Mouse (Mus musculus) liver, adult 2 months (tissue): ENCODE measurements at regions not wholly inside any gene's neighbourhood (a gene's known extent, or its start where the extent isn't known, plus 50 kb on each side); places are given as distances from the start of the nearest gene placed in this dataset.

ENCODE experiments used
- DNase-seq: peaks from one replicate; pipeline ENCODE4 v3.0.0-alpha.2; 2011; ENCODE audit warnings: low read depth, low spot score; ENCODE audit errors: extremely low read depth
- H3K27ac ChIP-seq: fragments of 200-500 bp; replicated peaks from 2 replicates; pipeline ENCODE4 v1.5.1; 2012; ENCODE audit warnings: low read depth, mild to moderate bottlenecking, control low read depth, inconsistent platforms, low read length; ENCODE audit not compliant: insufficient read depth
- H3K27me3 ChIP-seq: fragments of 200-500 bp; 2 replicates; pipeline ENCODE4 v1.6.1; 2012; ENCODE audit warnings: mild to moderate bottlenecking, moderate library complexity, low read length, inconsistent platforms; ENCODE audit not compliant: control insufficient read depth, insufficient read depth
- H3K36me3 ChIP-seq: fragments of 200-500 bp; 2 replicates; pipeline ENCODE4 v1.6.1; 2012; ENCODE audit warnings: low read length, inconsistent platforms; ENCODE audit not compliant: control insufficient read depth, insufficient read depth
- H3K4me1 ChIP-seq: fragments of 200-500 bp; 2 replicates; pipeline ENCODE4 v1.6.1; 2011; ENCODE audit warnings: low read length; ENCODE audit not compliant: control insufficient read depth, insufficient read depth
- H3K4me3 ChIP-seq: fragments of 200-500 bp; 2 replicates; pipeline ENCODE4 v1.5.1; 2011; ENCODE audit warnings: low read depth, mild to moderate bottlenecking, control low read depth, low read length, moderate library complexity; ENCODE audit not compliant: insufficient read depth
- H3K79me2 ChIP-seq: fragments of 200-500 bp; 2 replicates; pipeline ENCODE4 v1.6.1; 2012; ENCODE audit warnings: inconsistent platforms, mild to moderate bottlenecking, low read length, moderate library complexity; ENCODE audit not compliant: control insufficient read depth, insufficient read depth
- H3K9ac ChIP-seq: fragments of 200-500 bp; 2 replicates; pipeline ENCODE4 v1.6.1; 2012; ENCODE audit warnings: low read depth, mild to moderate bottlenecking, control low read depth, inconsistent platforms, low read length
- CTCF ChIP-seq: fragments of 200-500 bp; IDR thresholded peaks from 2 replicates; pipeline ENCODE4 v1.5.1; 2011; ENCODE audit warnings: low read depth, low read length, control low read depth
- POLR2A ChIP-seq: fragments of 200-500 bp; IDR thresholded peaks from 2 replicates; pipeline ENCODE4 v1.6.1; 2011; ENCODE audit warnings: low read length, control low read depth; ENCODE audit not compliant: insufficient read depth; ENCODE audit errors: extremely low read depth
- WGBS: fragments of 180-500 bp; shearing (Covaris S2); methylation state at CpG from one replicate; pipeline ENCODE4 v1.1.7; 2018; 5-methylcytosine and 5-hydroxymethylcytosine counted together

GRCm38 (mm10) chr6:135447801-135448200 lies 85.5 kb downstream of the Emp1 start:
- H3K36me3 ChIP-seq = no peaks in the 10 kb centered on the region
- no peaks in the 10 kb centered on the region for H3K79me2 ChIP-seq
- H3K27me3 ChIP-seq = no peaks in the 10 kb centered on the region
- no peak for DNase-seq
- no peak overlapping the region for H3K4me3 ChIP-seq
- H3K4me1 ChIP-seq = no peaks in the 10 kb centered on the region
- TF ChIP-seq POLR2A (no peak), CTCF (no peak)
- H3K27ac ChIP-seq = no peak overlapping the region
- 49% methylated on average over 2 of the region's 2 CpGs for WGBS
- H3K9ac ChIP-seq = no peak overlapping the region

GRCm38 (mm10) chr6:135449228-135449627 lies 86.9 kb downstream of the Emp1 start:
- Histone ChIP-seq H3K4me1 (no peaks in the 10 kb centered on the region), H3K36me3 (no peaks in the 10 kb centered on the region), H3K27me3 (no peaks in the 10 kb centered on the region), H3K4me3 (no peak overlapping the region), H3K9ac (no peak overlapping the region), H3K79me2 (no peaks in the 10 kb centered on the region), H3K27ac (no peak overlapping the region)
- no peak for DNase-seq
- WGBS = 60% methylated on average over 5 of the region's 5 CpGs
- TF ChIP-seq CTCF (no peak), POLR2A (no peak)

GRCm38 (mm10) chr6:135450573-135450972 lies 88.2 kb downstream of the Emp1 start:
- Histone ChIP-seq H3K27ac (no peak overlapping the region), H3K36me3 (no peaks in the 10 kb centered on the region), H3K4me3 (no peak overlapping the region), H3K27me3 (no peaks in the 10 kb centered on the region), H3K79me2 (no peaks in the 10 kb centered on the region), H3K4me1 (no peaks in the 10 kb centered on the region), H3K9ac (no peak overlapping the region)
- DNase-seq = no peak
- TF ChIP-seq POLR2A = no peak
- TF ChIP-seq CTCF = no peak
- 69% methylated on average over 7 of the region's 7 CpGs for WGBS

- Histone ChIP-seq H3K27ac (no peak overlapping the region), H3K36me3 (no peaks in the 10 kb centered on the region), H3K4me1 (no peaks in the 10 kb centered on the region), H3K4me3 (no peak overlapping the region), H3K27me3 (no peaks in the 10 kb centered on the region), H3K79me2 (no peaks in the 10 kb centered on the region), H3K9ac (no peak overlapping the region)
- TF ChIP-seq POLR2A (no peak), CTCF (no peak)
- DNase-seq = no peak
- WGBS = 91% methylated on average over 8 of the region's 8 CpGs
Measured at GRCm38 (mm10) chr6:135451165-135451797, 88.9 kb downstream of the Emp1 start.

GRCm38 (mm10) chr6:135453041-135453440 lies 90.7 kb downstream of the Emp1 start:
- Histone ChIP-seq H3K9ac (no peak overlapping the region), H3K4me3 (no peak overlapping the region), H3K79me2 (no peaks in the 10 kb centered on the region), H3K27me3 (no peaks in the 10 kb centered on the region), H3K36me3 (no peaks in the 10 kb centered on the region), H3K4me1 (no peaks in the 10 kb centered on the region), H3K27ac (no peak overlapping the region)
- DNase-seq = no peak
- WGBS = 91% methylated on average over 3 of the region's 3 CpGs
- TF ChIP-seq POLR2A (no peak), CTCF (no peak)

- Histone ChIP-seq H3K27me3 (no peaks in the 10 kb centered on the region), H3K79me2 (no peaks in the 10 kb centered on the region), H3K36me3 (no peaks in the 10 kb centered on the region), H3K4me1 (no peaks in the 10 kb centered on the region), H3K9ac (no peak overlapping the region), H3K4me3 (no peak overlapping the region), H3K27ac (no peak overlapping the region)
- DNase-seq = no peak
- WGBS = 82% methylated on average over 6 of the region's 6 CpGs
- no peak for TF ChIP-seq POLR2A
- no peak for TF ChIP-seq CTCF
Measured at GRCm38 (mm10) chr6:135472495-135472894, 110.2 kb downstream of the Emp1 start.
